8 mouse cellular contexts compared by ENCODE assay signal in the genomic region with DNA sequence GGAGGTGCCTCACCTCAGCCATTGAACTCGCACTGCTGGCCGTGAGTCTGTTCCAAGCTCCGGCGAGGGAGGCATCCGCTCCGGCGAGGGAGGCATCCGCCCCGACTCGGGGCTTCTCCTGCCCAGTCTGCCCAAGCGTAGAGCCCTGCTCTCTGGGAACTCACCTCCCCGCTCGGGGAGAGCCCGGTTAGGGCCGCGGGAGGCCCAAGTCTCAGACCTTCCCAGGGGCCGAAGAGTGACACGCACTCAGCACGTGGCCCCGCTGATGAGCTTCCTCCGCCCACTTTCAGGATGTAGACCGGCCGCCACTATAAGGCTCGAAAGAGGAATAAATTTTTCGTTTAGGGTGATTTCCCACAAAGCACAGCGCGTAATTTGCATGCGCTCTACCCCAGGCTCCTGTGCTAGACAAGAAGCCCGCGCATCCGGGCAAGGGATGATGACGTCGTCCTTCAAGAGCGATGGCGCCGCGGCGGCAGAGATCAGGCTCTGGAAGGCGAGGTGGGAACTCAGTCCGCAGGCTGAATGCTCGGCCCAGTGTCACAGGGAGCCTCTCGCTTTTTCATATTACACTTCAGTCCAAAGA. TPM values are rescaled to one million over a fixed set of nuclear protein-coding genes. Genes with fewer than 3 reads are reported as not detected.
DNase-seq lines count a peak whose midpoint lies in the region; ATAC-seq lines count a peak whose summit lies in the region.

A gene (minus strand): TSS at position 246 of the 586 bp plus-strand sequence.
A gene (plus strand): TSS at position 355 of the 586 bp plus-strand sequence.

- DNase-seq in adipocyte (ENCODE audit: low spot score): peak; percentile 94
- peak; percentile 96 for DNase-seq in embryo, embryonic 10 days (ENCODE audit: low spot score)
- peak; percentile 87 for DNase-seq in gastrocnemius, postnatal 10 days
- DNase-seq in induced T-regulatory cell, adult 2 months (ENCODE audit: low read depth): peak; percentile 99
- peak; percentile 96 to 100 for DNase-seq in left cerebral cortex, adult 9 months (ENCODE audit: low spot score in 2 of 2)
- peak; percentile 92 for DNase-seq in right cerebral cortex, postnatal 14 days
- peak; percentile 98 to 100 for DNase-seq in urinary bladder, postnatal 36 days (ENCODE audit: low spot score in 2 of 2)

- peak; percentile 91 for ATAC-seq in megakaryocyte progenitor cell, adult 5-6 weeks (replicated peaks; ENCODE audit: poor library complexity)

RNA-seq across cellular contexts. Expression of the first gene that starts in this region (rescaled TPM):
- not detected for total RNA-seq in gastrocnemius, postnatal 10 days (2021)
- not detected in 2 replicates for total RNA-seq in megakaryocyte progenitor cell, adult 5-6 weeks (2015)
- total RNA-seq in megakaryocyte progenitor cell, adult 5-6 weeks (2017): not detected in 2 replicates

RNA-seq across cellular contexts. Expression of the second gene that starts in this region (rescaled TPM):
- 10 to 100 TPM; 14.0 to 20.2 TPM for total RNA-seq in gastrocnemius, postnatal 10 days (2021)
- total RNA-seq in megakaryocyte progenitor cell, adult 5-6 weeks (2015): 63.6 and 99.3 TPM in 2 replicates
- total RNA-seq in megakaryocyte progenitor cell, adult 5-6 weeks (2017): 92.4 and 99.5 TPM in 2 replicates

Comparison
In these comparisons a context has a peak if more than half of its experiments do, and no peak if none do; other contexts are left out.
1. Peak in every context shown above with its lines: DNase-seq and ATAC-seq.